Mouse (Mus musculus) C2C12 (cell line): Measurements from ENCODE around the gene D330045A20Rik.

ENCODE experiments used
- CTCF ChIP-seq: IDR thresholded peaks from one replicate; pipeline ENCODE4 v1.5.1; 2011; ENCODE audit not compliant: control insufficient read depth, insufficient read depth, insufficient read length
- MYOD1 ChIP-seq: IDR thresholded peaks from one replicate; pipeline ENCODE4 v1.6.1; 2011; ENCODE audit warnings: low read depth; ENCODE audit not compliant: control insufficient read depth, insufficient read length

- TF ChIP-seq CTCF (no peak), MYOD1 (no peak)
Observed at GRCm38 (mm10) chrX:139578649-139579278, 98.6 kb downstream of the D330045A20Rik start.
